Mouse (Mus musculus) G1E (cell line): ENCODE results near the gene Ggct. TPM values are rescaled to one million over a fixed set of nuclear protein-coding genes. Genes with fewer than 3 reads are reported as not detected.

Experiments
- ATAC-seq: 2 replicates; pipeline ENCODE4 v1.8.0; 2016; ENCODE audit warnings: mild to moderate bottlenecking; ENCODE audit not compliant: insufficient number of reproducible peaks, poor library complexity, low FRiP score, severe bottlenecking; ENCODE audit errors: extremely low read depth
- DNase-seq: peaks from one replicate; pipeline ENCODE4 v3.0.0; 2012; ENCODE audit warnings: low spot score
- H3K27me3 ChIP-seq: 2 replicates; pipeline ENCODE4 v1.6.1; 2012; ENCODE audit warnings: mild to moderate bottlenecking, low read length, inconsistent platforms; ENCODE audit not compliant: insufficient read depth
- H3K36me3 ChIP-seq: replicated peaks from 2 replicates; pipeline ENCODE3; 2012; ENCODE audit warnings: mild to moderate bottlenecking, inconsistent platforms
- H3K4me1 ChIP-seq: 2 replicates; pipeline ENCODE4 v1.6.1; 2012; ENCODE audit warnings: low read depth, low read length, inconsistent platforms, mixed read lengths; ENCODE audit not compliant: insufficient read depth
- H3K4me3 ChIP-seq: 2 replicates; pipeline ENCODE4 v1.5.1; 2012; ENCODE audit warnings: low read depth, mild to moderate bottlenecking, inconsistent platforms, low read length, moderate library complexity, mixed read lengths
- H3K9me3 ChIP-seq: replicated peaks from 2 replicates; pipeline ENCODE4 v1.6.1; 2012; ENCODE audit warnings: inconsistent platforms
- CTCF ChIP-seq: IDR thresholded peaks from 2 replicates; pipeline ENCODE4 v1.5.1; 2012; ENCODE audit warnings: low read depth, low read length, inconsistent platforms, mixed read lengths
- GATA1 ChIP-seq: IDR thresholded peaks from 2 replicates; pipeline ENCODE4 v1.6.1; 2012; ENCODE audit warnings: borderline replicate concordance, low read length, inconsistent platforms, mixed read lengths
- GATA2 ChIP-seq: IDR thresholded peaks from 2 replicates; pipeline ENCODE4 v1.6.1; 2012; ENCODE audit warnings: low read depth, low read length, inconsistent platforms, borderline replicate concordance
- POLR2AphosphoS5 ChIP-seq: IDR thresholded peaks from 2 replicates; pipeline ENCODE4 v1.6.1; 2012; ENCODE audit warnings: low read depth, low read length, inconsistent platforms; ENCODE audit not compliant: insufficient replicate concordance
- TAL1 ChIP-seq: conservative IDR thresholded peaks from 2 replicates; pipeline ENCODE4 v1.6.1; 2012; ENCODE audit warnings: low read depth, low read length, inconsistent platforms, mixed read lengths
- polyA plus RNA-seq: library from polyadenylated mRNA; stranded (reverse); fragments of >175 nt; gene quantifications from 2 replicates; pipeline ENCODE4 v1.2.3, GENCODE M21; 2012
- total RNA-seq, 2 experiments: library from RNA; stranded (forward) in 1 of 2; stranded (reverse) in 1 of 2; fragments of 200-1000 nt in 1 of 2; fragments of >200 nt in 1 of 2; fragmentation: Nextera tagmentation in 1 of 2; gene quantifications; 2 replicates each; pipeline ENCODE4 v1.2.3; 2014 to 2017

Ggct gene
- total and polyA plus RNA-seq, 3 experiments, result 10.8 to 15.5 (median 13.9) TPM

DNA sequence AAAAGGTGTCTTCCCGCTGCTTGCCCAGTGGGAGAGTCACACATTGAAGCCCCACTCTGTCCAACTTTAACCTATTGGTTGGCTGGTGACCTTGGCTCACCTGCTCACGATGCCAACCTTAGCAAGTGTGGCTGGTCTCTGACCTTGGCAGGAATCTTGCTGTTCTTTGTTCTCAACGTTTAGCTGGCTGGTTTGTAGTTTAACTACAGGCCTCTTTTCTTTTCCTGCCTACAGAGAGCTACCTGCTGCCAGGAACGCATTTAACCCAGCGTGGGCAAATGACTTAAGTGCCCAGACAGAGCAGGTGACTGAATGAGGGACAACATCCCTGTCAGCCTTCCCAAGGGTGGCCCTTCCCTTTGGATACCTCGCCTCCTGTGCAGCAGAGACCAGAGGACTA, 5.0 kb upstream of the Ggct start:
- Histone ChIP-seq H3K36me3 (no peaks in the 10 kb centered on the region), H3K9me3 (no peaks in the 10 kb centered on the region), H3K4me3 (no peak overlapping the region), H3K27me3 (peaks cover 23% of the 10 kb centered on the region; the same call in 1 of the 2 replicates), H3K4me1 (peaks cover 6% of the 10 kb centered on the region)
- no peak for ATAC-seq
- no peak for DNase-seq
- TF ChIP-seq POLR2AphosphoS5, result no peak
- no peak for TF ChIP-seq GATA1

DNA sequence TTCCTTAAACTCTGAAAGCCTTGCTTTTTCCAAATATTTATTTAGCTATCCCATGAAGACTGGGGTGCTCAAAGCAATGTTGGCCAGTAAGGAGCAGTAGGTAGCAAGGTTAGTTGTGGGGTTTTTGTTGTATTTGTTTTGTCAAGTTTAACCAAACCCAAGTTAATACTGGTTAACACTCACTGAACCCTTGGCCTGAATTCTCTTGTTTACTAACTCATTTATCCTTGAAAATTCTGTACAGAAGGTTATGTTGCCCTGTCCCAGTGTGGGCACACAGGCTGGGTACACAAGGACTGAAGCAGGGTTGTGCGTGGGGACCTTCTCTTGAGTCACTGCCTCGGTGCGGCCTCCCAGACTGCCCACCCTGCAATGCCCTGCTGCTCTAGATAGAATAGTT, 3.6 kb upstream of the Ggct start:
- H3K9me3 ChIP-seq, result no peaks in the 10 kb centered on the region
- no peak for ATAC-seq
- no peak for DNase-seq
- peaks cover 19% of the 10 kb centered on the region for H3K4me1 ChIP-seq
- H3K27me3 ChIP-seq, result peaks cover 16% of the 10 kb centered on the region; the same call in 1 of the 2 replicates
- no peak overlapping the region for H3K4me3 ChIP-seq
- H3K36me3 ChIP-seq, result no peaks in the 10 kb centered on the region
- no peak for TF ChIP-seq TAL1

DNA sequence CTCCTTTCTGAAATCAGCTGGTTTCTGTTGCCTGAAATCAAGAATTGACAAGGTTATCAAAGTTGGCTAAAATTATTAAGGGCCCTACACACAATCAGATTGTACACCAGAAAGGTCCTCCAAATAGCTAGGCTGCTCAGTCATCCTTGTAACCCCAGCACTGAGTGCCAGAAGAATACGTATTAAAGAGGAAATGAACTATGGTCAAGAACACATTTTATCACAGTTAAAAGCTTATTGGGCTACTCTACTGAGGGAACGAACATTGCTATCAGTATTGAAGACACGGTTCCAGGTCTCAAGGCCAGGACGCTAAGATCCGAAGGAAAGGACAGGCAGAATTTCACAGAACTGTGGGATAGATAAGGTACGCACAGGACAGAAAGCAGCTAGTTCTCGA, 609 bp downstream of the Ggct start:
- DNase-seq (no peak), ATAC-seq (no peak)
- H3K27me3 ChIP-seq, result peaks cover 2% of the 10 kb centered on the region; the same call in 1 of the 2 replicates
- TF ChIP-seq GATA2 (no peak), GATA1 (no peak), TAL1 (no peak), POLR2AphosphoS5 (no peak), CTCF (no peak)
- H3K36me3 ChIP-seq, result peaks cover 22% of the 10 kb centered on the region
- peaks cover 32% of the 10 kb centered on the region for H3K4me1 ChIP-seq
- H3K4me3 ChIP-seq, result peak overlapping the region; percentile 85
- H3K9me3 ChIP-seq, result no peaks in the 10 kb centered on the region

DNA sequence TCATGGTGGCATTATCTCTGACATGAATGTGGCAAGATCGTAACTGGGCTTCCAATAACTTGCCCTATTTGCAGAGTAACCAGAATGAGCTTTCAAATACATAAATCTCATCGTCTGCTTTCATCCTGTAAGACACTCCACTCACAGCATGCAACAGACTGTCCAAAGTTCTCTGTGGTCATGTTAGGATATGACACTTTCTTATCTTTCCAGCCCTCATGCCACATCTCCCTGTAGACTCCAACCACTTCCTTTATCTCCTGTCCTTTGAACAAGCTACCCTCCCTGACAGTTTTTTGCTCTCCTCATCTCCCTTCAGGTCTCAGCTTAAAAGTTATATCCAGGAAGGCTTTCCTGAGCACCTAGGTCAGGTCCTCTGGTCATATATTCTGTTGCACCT, 1.6 kb downstream of the Ggct start:
- H3K9me3 ChIP-seq, result no peaks in the 10 kb centered on the region
- H3K4me3 ChIP-seq, result no peak overlapping the region
- peak; percentile 30; the same call in 1 of the 2 replicates for ATAC-seq
- H3K36me3 ChIP-seq, result peaks cover 26% of the 10 kb centered on the region
- peak; percentile 43 for DNase-seq
- TF ChIP-seq POLR2AphosphoS5 (no peak), GATA2 (no peak), GATA1 (no peak), TAL1 (peak; percentile 54), CTCF (no peak)
- H3K27me3 ChIP-seq, result no peaks in the 10 kb centered on the region
- peaks cover 32% of the 10 kb centered on the region for H3K4me1 ChIP-seq

DNA sequence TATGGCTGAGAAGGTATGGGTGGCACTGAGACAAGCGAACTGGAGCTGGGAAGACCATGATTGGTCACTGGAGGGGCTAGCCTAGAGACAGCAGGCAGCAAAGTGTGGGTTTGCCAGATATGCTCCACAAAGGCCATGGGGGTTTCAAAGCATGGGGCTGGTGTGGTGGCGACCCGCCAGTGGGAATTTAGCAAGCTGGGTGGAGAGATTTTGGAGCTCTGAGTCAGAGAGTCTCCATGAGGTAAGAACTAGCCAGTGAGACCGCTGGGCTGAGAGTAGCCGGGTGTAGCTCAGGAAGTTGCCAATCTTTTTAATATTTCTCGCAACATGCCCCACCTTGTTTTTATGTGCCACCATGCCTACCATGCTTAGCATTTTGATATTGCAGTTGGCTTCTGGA, 4.6 kb downstream of the Ggct start:
- Histone ChIP-seq H3K4me3 (no peak overlapping the region), H3K4me1 (peaks cover 29% of the 10 kb centered on the region), H3K27me3 (no peaks in the 10 kb centered on the region), H3K36me3 (peaks cover 53% of the 10 kb centered on the region), H3K9me3 (no peaks in the 10 kb centered on the region)
- no peak for DNase-seq
- no peak for ATAC-seq
- TF ChIP-seq GATA1 (no peak), GATA2 (no peak), TAL1 (no peak), CTCF (no peak), POLR2AphosphoS5 (no peak)

DNA sequence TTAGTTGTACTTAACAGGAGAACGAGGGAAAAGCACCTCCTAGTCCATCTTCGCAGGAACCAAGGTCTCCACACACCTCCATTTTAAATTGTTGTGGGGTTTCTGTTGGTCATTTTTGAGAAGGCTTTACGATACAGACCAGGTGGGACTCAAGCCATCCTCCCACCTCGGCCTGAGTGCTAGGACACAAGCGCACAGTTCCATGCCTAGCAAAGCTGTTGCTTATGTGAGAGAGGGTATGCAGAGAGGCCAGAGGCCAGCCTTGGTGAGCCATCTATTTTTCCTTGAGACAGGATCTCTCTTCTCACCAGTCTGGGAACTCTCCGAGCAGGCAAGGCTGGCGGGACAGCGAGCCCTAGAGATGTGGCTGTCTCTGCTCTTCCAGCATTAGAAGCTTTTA, 8.7 kb downstream of the Ggct start:
- no peaks in the 10 kb centered on the region; the same call in 1 of the 2 replicates for H3K27me3 ChIP-seq
- ATAC-seq (no peak), DNase-seq (no peak)
- H3K4me3 ChIP-seq, result no peak overlapping the region
- peaks cover 44% of the 10 kb centered on the region for H3K36me3 ChIP-seq
- H3K9me3 ChIP-seq, result no peaks in the 10 kb centered on the region
- no peak for TF ChIP-seq GATA1
- TF ChIP-seq POLR2AphosphoS5, result no peak
- no peak for TF ChIP-seq GATA2
- no peak for TF ChIP-seq CTCF
- TF ChIP-seq TAL1, result no peak
- no peaks in the 10 kb centered on the region for H3K4me1 ChIP-seq

DNA sequence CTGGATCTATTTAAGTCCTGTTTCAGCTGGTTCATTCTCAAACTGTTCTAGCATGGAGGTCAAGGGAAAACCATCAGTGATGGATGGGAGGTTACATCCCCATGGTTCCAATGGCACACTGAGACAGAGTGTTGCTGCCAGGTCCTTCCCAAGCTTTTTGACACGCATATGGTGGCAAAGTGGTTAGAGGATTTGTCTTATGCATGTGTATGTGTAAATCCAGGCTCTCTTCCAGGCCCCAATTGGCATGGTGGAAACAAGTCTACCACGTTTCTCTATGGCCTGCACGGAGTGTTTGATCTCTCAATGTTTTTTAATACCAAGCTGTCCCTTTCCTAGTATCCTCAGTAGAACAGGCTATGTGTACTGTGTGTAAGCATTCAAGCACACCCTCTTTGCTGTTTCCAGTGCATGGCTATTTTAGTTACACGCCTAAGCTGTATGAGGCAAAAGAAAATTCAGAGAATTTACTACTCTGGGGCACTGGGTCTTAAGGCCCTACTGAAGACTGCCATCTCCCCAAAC, 9.2 kb downstream of the Ggct start:
- Histone ChIP-seq H3K27me3 (no peaks in the 10 kb centered on the region; the same call in 1 of the 2 replicates), H3K4me1 (no peaks in the 10 kb centered on the region), H3K4me3 (no peak overlapping the region), H3K36me3 (peaks cover 41% of the 10 kb centered on the region), H3K9me3 (no peaks in the 10 kb centered on the region)
- DNase-seq (no peak), ATAC-seq (no peak)
- TF ChIP-seq GATA2 (no peak), GATA1 (no peak), POLR2AphosphoS5 (no peak), TAL1 (no peak), CTCF (no peak)
